Mouse (Mus musculus): Measurements from ENCODE around the gene Pir.

The Pir gene

DNA sequence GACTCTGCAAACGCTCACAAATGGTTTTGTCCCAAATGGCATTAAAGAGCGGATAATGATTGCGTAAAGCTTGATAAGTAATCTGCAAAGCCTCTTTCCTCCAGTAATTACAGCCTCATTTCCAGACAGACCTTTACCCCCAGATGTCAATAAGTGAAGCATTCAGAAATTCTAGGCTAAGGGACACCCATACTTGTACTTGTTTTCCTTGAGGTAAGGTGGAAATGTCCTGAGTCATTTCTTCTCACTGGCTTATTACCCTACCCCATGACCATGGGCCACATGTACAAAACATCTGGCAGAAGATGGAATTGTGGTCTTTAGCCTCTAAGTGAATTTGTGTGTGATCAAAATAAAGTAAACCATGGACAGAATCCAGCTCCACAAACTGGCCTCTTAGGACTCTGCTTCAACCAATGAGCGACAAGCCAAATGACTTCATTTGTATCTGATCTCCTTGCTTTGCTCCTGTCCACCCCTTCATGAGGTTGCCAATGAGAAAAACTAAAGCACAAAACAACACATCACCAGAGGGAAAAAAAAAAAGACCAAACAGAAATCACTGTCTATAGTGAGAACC lies 76.3 kb downstream of the Pir start:
- no peak for DNase-seq

DNA sequence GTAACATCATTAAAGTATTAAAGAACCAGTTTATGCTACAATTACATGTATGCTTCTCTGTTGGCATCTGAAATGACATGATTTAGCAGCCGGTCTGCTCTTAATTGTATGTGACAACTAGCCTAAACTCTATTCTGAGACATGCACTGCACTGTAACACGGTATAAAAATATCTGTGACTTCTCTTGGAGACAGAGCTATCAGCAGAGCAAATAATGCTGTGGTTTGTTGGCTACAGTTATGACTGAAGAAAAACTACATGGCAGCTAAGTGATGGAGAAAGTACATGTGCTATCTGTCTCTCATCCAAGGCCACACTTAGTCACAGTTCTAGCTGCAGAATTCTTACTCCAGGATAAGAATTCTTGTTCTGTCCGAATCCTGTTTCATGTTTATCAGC lies 79.8 kb downstream of the Pir start:
- DNase-seq, result no peak

DNA sequence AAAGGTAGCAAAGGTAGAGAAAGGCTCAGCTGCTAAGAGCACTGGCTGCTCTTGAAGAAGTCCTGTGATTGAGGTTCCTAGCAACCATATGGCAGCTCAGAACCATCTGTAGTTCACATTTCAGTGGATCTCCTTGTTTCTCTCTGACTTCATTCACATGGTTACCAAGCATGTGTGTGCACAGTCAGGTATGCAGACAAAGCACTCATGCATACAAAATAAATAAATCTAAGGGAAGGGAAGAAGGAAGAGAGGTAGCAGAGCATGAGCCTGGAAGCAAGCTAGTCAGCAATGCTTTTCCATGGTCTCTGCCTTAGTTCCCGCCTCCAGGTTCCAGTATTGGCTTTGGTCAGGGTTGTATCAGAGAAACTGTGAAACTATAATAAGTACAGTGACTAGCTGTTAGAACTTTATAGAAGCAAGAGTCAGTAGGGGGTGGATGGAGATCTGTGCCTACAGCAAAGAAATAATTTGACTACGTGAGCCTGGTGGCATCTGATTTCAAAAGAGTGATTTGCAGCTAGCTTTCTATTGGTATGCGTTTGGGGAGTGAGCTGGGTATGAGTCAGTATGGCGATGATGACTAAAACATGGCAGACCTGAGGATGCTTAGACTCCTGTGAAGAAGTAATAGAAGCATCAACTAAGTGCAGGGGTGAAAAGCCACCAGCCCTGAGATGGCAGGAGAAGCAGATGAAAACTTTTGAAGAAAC lies 96.1 kb downstream of the Pir start:
- DNase-seq, result no peak

DNA sequence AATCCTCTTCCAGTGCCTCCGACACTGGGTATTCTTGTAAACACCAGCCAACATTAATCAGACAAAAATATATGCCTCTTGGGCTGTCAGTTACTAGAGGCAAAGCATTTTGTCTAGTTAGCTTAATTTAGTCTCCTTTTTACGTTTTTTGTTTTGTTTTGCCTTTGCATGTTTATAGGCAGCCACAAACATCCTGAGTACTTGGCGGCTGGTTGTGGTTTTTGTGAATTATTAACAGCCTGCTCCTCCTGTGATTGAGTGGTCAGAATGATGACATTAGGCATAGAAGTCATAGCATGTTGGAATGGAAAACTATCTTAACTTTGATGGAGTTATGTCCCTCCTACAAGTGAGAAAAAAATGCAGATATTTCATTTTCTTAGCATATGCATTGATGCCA lies 101.4 kb downstream of the Pir start:
- DNase-seq, result no peak

DNA sequence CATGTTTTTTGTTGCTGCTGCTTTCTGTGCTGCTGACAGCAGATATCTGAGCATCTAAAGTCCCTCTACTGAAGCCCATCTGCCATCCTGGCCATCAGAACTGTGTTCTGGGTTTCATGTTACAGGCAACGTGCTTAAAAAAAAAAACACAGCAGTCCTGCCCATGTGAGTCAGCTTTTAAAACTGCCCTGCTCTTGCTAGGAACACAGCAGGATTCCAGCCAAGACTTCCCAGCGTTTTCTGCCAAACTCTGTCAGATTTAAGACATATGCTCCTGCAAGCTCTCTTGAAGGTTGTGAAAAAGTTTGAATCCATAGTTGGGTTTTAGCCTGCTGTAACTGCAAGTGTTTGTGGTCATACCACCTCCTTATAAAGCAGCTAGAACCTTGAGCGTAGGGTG lies 103.9 kb downstream of the Pir start, which contains the start of gene Vegfd:
Gene Vegfd (plus strand): TSS at position 298 of the 400 bp plus-strand sequence.
- DNase-seq, result peak; percentile 5

GRCm38 (mm10) chrX:164374586-164374985 lies 105.4 kb downstream of the Pir start:
- DNase-seq, result no peak

- DNase-seq, result no peak
These were observed 110.5 kb downstream of the Pir start for GRCm38 (mm10) chrX:164379721-164380120.

DNA sequence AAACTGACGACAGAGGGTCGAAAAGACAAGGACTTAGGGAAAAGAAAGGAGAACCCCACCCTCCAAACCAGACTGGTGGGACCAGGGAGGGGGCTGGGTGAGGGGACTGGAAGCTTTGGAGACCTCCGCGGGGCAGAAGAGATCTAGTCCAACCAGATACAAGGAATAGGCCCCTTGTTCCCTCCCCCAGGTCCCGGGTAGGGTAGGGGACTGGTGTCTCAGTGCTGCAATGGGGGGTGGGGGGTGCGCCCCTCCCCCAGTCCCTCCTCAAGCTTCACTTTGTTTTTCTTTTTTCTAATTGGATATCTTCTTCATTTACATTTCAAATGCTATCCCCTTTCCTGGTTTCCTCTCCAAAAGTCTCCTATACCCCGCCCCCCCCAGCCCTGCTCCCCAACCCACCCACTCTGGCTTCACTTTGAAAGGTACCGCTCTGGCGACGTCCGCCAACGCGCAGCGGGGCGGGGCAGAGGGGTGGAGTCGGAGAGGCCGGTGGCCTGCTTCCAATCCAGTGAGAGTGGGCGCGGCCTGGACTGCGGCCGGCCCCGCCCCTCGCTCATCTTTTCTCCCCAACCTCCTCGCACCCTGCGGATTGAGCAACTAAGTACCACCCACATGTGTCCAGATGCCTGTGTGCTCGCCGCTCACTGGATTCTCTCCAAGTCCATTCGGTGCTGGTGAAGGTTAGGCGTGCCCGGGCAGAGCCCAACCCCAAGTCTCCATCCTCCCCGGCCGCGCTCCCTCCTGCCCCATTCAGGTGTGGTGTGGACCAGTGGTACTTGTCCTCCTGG lies 112.6 kb downstream of the Pir start:
- DNase-seq, result peak; percentile 66

- no peak for DNase-seq
These were observed 124.9 kb downstream of the Pir start for GRCm38 (mm10) chrX:164394091-164394490.

DNA sequence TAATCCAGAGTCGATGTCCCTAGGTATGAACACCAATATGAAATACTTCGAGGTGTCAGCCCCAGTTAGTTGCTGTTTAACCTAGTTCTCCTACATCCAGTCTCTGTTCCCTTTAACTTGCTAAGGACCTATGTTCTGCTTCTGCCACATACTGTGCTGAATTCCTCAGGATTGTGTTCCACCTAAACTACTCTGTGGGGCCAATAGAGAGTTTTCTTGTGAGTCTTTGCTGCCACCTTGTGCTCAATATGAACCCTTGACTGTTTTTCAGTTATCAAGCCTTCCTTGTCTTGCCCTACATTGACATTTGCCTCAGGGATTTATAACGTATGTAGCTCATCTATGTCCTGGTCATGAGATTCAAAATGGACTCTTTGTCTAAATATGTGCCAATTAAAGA lies 129.3 kb downstream of the Pir start:
- no peak for DNase-seq

DNA sequence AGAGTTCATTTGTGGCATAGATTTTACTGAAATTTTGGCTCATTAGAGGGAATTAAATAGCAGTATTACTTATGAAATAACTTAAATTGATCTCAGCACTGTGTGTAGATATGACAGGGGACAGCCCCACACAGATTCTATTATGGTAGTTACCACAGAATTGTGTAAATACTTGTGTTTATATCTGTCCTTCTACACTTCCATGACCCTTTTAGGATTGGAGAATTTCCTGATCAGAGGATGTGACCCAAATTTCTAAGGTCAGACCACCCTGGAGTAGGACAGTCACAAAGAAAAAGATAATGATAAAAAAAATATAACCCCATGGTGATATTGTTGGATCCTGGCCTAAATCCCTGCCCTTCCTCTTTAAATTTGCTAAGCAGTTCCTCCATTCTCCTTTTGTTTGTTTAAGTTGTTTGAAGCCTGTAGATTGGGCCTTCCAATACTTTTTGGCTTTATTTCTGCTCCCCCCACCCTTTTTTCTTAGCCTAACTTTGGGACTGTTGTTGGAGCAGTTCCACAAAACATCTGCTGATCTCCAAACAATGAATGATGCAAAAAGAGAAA lies 136.0 kb downstream of the Pir start:
- DNase-seq, result no peak

GRCm38 (mm10) chrX:164406133-164407022 lies 137.2 kb downstream of the Pir start:
- no peak for DNase-seq

GRCm38 (mm10) chrX:164408301-164408927 lies 139.2 kb downstream of the Pir start:
- DNase-seq, result no peak

- DNase-seq, result no peak
These were observed 141.4 kb downstream of the Pir start for GRCm38 (mm10) chrX:164410562-164410961.

GRCm38 (mm10) chrX:164416803-164417202 lies 147.6 kb downstream of the Pir start:
- DNase-seq, result no peak

DNA sequence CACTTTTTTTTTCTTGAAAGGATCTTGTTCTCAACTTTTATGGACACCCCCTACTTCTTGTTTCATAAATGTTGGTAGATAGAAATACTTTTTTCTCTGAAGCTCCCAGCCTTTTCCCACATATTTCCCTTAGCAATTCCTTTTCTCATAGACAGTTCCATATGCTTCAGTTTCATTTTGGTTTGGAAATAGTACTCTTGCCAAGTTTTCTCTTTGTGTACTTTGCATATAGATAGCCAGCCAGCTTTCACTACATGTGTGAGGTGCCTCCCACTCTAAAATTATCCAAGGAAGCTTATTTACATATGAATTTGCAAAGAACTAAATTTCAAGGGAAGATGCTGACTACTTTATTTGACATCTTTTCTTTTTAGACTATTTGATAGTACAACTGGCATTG lies 148.8 kb downstream of the Pir start:
- DNase-seq, result no peak

GRCm38 (mm10) chrX:164419471-164419939 lies 150.3 kb downstream of the Pir start, which contains the start of gene Piga:
Gene Piga, plus strand, starts transcription at chrX:164419787.
- peak; percentile 89 for DNase-seq

- no peak for DNase-seq
These were observed 150.8 kb downstream of the Pir start for GRCm38 (mm10) chrX:164419955-164420354.

- DNase-seq, result no peak
These were observed 151.3 kb downstream of the Pir start for GRCm38 (mm10) chrX:164420518-164420917.

Data from right cerebral cortex, postnatal 14 days (tissue).